Mouse (Mus musculus) large intestine, adult 2 months (tissue): ENCODE results near the gene Ntsr2. TPM values are rescaled to one million over a fixed set of nuclear protein-coding genes. Genes with fewer than 3 reads are reported as not detected.
"Not testable (repeated sequence)": the region's sequence is repeated elsewhere in the genome, so short reads cannot be mapped to it uniquely, and the experiment has no call there.

Source experiments
- DNase-seq: peaks from one replicate; pipeline ENCODE4 v3.0.0-alpha.2; 2012; ENCODE audit warnings: low read depth, low spot score
- WGBS: fragments of 180-500 bp; shearing (Covaris S2); methylation state at CpG from one replicate; pipeline ENCODE4 v1.1.7; 2018; 5-methylcytosine and 5-hydroxymethylcytosine counted together
- polyA plus RNA-seq: library from polyadenylated mRNA; depleted of rRNA; stranded (reverse); fragments of >200 nt; gene quantifications from 2 replicates; pipeline ENCODE4 v1.2.3, GENCODE M21; 2012

The Ntsr2 gene
- polyA plus RNA-seq, 1 experiment = 0.17 TPM

GRCm38 (mm10) chr12:16644698-16645097, 8.5 kb upstream of the Ntsr2 start:
- no peak for DNase-seq
- WGBS = 60% methylated on average over 8 of the region's 8 CpGs

- DNase-seq = no peak
- 52% methylated on average over 9 of the region's 9 CpGs for WGBS
Observed at GRCm38 (mm10) chr12:16646780-16647409, 6.3 kb upstream of the Ntsr2 start.

- WGBS = 77% methylated on average over 6 of the region's 6 CpGs
- DNase-seq = no peak
Observed at GRCm38 (mm10) chr12:16648273-16648672, 4.9 kb upstream of the Ntsr2 start.

DNA sequence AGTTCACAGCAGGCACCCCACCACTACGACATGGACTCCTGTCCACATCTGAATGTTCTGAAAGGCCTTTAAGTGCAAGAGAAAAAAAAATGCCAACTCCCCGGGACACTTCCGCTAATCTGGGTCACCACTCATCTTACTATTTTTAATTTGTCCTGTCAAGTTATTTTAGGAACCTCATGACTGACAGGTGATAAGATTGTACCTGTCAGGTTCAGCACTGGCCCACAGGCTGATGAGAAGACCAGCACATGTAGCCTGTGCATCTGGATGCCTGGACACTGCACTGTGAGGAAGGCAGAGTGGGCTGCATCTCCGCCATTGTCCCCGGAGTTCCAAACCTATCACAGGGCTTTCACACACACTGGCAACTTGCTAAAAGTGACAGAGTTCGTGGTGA, 3.4 kb upstream of the Ntsr2 start:
- no peak for DNase-seq
- WGBS = 75% methylated on average over 6 of the region's 6 CpGs

DNA sequence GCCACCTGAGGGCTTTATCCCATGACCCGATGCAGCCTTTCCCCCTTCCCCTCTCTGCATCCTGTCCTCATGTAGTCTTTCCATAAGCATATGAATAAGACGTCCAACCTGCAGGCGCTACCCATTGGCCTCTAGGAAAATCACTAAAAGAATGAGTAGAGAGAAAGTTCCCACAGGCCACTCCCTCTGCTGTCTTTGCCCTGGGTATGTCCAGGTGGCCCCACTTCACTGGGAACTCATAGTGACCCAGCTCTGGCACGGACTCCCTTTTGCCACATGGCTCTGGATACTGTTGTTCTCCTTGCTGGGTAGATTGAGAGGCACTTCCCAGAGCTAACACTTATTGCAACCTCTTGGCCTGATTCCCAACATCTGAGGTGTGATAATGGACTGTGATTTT, 2.4 kb downstream of the Ntsr2 start:
- WGBS = 73% methylated on average over 4 of the region's 4 CpGs
- no peak for DNase-seq

GRCm38 (mm10) chr12:16656906-16657875, 4.0 kb downstream of the Ntsr2 start:
- 57% methylated on average over 5 of the region's 5 CpGs for WGBS
- no peak for DNase-seq

GRCm38 (mm10) chr12:16661459-16661858, 8.3 kb downstream of the Ntsr2 start:
- 62% methylated on average over 10 of the region's 10 CpGs for WGBS
- no peak for DNase-seq

DNA sequence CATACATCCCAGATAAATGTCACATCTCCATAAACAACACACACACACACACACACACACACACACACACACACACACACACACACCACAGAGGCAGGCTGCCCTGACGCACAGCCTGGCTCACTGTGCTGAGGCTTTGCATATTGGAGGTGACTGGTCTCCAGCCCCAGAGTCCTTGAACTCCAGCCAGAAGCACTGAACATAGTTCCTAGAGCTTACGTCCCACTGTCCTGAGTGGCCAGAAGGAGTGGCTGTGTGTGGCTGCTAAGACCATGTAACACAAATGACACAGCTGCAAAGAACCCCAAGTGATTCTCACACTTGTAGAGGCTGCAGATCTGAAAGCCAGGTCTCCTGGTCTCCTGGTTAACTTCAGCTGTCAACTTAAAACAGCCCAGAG, 8.8 kb downstream of the Ntsr2 start:
- WGBS = 54% methylated on average over 2 of the region's 2 CpGs

GRCm38 (mm10) chr12:16662955-16663585, 9.9 kb downstream of the Ntsr2 start:
- 64% methylated on average over 6 of the region's 6 CpGs for WGBS
- DNase-seq = no peak

More for the DNA sequence above, 8.8 kb downstream of the Ntsr2 start:
- DNase-seq = no peak

DNA sequence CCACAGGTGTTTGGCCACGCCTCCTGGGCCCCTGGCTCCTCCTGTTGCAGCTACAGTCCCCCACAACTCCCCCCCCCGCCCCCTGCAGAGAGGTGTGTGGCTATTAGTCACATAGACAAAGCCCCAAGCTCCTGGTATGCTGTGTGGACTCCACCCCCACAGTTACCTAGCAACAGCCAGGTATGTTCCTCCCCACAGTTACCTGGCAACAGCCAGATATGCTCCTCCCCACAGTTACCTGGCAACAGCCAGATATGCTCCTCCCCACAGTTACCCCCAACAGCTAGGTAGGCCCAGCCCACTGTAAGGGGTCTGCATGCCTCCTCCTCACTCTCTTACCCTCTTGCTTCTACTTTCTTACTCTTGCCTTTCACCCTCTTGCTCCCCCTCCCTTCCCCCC, 11.8 kb downstream of the Ntsr2 start:
- WGBS = 9% methylated on average over 1 of the region's 2 CpGs
- no peak for DNase-seq

DNA sequence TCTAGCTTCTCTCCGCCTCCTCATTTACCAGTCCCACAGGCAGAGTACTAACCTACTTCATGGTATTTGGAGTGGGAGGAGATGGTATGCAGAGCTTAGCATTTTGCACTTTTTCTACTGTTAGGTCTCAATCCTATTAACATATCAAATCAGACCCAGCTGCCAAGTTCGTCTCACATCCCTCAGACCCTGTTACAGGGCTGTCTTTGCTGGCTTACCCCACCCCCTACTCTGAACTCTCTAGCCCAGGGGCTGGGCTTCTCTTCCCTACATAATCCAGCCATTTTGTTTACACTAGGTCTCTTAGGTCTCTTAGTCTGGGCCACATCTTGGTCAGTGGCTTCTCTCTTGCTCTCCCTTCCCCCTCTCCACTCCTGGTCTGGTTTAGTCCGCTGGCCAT, 16.0 kb downstream of the Ntsr2 start:
- WGBS = 85% methylated on average over 3 of the region's 3 CpGs

DNA sequence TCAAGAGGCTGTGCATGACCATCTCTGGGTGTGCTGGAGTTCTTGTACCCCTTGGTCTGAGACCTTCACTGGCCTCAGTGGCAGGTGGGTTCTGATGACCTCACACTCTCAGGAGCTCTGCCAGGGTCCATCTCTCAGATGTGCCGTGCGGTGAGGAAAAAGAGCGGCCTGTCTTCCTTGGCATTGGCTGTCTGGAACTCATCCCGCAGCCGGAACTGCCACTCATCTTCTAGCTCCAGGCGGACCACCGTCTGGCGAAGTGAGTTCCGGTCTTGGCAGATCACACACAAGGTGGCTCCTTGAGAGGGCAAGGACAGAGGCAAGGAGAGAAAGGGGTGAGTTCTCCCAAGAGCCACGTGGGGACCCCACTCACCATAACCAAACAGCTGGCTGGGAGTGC, 19.1 kb downstream of the Ntsr2 start:
- 94% methylated on average over 10 of the region's 10 CpGs for WGBS
- DNase-seq = no peak

More for the DNA sequence above, 16.0 kb downstream of the Ntsr2 start:
- DNase-seq = no peak

- DNase-seq = no peak
- WGBS = 76% methylated on average over 9 of the region's 9 CpGs
Observed at GRCm38 (mm10) chr12:16690631-16691030, 37.4 kb downstream of the Ntsr2 start.

- WGBS = 83% methylated on average over 5 of the region's 5 CpGs
- DNase-seq = no peak
Observed at GRCm38 (mm10) chr12:16694783-16695182, 41.6 kb downstream of the Ntsr2 start.

DNA sequence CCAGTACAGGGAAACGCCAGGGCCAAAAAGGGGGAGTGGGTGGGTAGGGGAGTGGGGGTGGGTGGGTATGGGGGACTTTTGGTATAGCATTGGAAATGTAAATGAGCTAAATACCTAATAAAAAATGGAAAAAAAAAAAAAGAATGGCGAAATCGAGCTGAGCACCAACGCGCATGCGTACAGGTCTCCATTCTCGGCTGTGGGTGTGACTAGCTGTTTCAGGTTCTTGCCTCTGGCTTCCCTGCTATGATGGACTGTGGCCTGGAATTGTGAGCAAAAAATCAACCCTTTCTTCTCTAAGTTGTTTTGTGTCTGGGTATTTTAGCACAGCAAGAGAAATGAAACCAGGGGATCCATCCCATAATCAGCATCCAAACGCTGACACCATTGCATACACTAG, 42.1 kb downstream of the Ntsr2 start:
- not testable (repeated sequence) for DNase-seq
- 93% methylated on average over 7 of the region's 8 CpGs for WGBS

- no peak for DNase-seq
- 88% methylated on average over 13 of the region's 13 CpGs for WGBS
Observed at GRCm38 (mm10) chr12:16696146-16696545, 43.0 kb downstream of the Ntsr2 start.

GRCm38 (mm10) chr12:16698691-16699090, 45.5 kb downstream of the Ntsr2 start:
- DNase-seq = no peak
- WGBS = 84% methylated on average over 1 of the region's 1 CpGs
